Mouse (Mus musculus) granulocyte monocyte progenitor cell, adult 5-6 weeks (primary cell): ENCODE measurements at regions not wholly inside any gene's neighbourhood (a gene's known extent, or its start where the extent isn't known, plus 50 kb on each side); places are given as distances from the start of the nearest gene placed in this dataset.
"Not testable (repeated sequence)": the region's sequence is repeated elsewhere in the genome, so short reads cannot be mapped to it uniquely, and the experiment has no call there.

Experiments
- ATAC-seq: replicated peaks from 2 replicates; pipeline ENCODE4 v1.8.0; 2016; ENCODE audit warnings: mild to moderate bottlenecking, moderate TSS enrichment, inconsistent platforms; ENCODE audit not compliant: poor library complexity, severe bottlenecking

DNA sequence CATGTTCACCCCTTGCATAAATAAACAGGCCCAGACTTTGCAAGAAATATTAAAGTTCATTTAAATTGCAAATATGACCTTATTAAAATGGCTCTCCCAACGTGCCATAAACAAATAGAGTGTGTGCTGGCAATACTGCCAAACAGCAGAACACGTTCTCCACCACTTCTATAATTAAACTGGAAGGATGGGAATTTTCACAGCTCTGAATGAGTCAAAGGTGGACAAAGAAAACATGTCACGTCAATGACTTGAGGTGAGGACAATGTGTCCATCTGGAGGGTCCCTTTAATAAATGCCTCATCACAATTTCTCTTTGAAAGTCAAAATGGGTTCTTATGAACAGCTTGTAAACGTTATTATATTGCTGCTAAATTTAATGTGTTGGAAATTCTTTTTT is 114.8 kb downstream of the Galc start:
- ATAC-seq, result no peak

DNA sequence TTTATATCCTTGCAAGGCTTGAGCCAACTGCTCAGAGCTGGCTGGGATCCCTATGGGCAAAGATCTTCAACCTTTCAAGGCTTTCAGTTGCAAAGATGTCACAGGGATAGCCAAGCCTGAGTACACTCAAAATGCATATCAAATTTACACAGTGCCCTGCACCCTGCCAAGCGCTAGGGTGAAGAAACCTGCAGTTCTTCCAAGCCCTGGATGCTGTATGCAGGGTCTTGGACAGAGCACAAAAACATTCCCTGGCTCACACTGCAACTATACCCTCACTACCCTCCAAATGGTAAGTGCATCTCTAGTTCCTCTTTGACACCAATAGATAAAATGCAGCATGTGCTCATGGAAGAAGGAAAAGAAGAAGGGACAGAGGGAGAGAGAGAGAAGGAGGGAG is 116.1 kb downstream of the Galc start:
- ATAC-seq, result no peak

DNA sequence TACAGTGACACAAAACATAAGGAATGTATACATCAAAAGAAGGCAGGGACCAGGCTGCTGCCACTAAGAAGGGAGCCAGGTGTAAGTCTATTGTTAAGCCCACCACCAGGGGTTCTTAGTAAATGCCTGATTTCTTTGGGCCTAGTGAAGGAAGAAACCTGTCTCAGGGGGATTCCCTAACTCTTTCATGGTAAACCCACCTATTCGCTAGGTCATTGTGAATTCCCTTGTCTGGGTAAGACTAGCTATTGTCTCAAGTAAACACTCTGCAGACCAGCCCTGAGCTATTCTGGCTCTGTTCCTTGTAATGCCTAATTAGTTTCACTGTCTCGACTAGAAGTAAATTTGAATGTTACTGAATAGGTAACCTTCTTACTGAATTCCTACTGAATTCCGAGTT is 119.4 kb downstream of the Galc start:
- ATAC-seq, result not testable (repeated sequence)

DNA sequence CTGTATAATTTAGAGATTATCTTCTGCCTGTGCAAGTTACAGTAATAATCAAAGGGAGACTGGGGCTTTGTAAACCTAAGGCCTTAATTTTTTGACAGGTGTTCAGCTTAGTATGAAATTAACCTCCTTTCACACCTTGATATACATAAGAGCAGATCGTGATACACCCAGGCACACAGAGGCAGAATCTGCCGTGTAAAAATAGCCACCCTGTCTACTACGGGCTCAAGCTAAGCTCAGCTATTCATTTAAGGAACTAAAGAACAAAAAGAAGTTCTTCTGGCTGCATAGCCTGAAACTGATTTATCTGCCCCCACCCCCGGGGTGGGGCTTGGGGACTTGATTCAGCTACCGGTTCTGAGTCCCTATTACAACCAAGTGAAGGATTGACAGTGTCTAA is 128.0 kb downstream of the Galc start:
- no peak for ATAC-seq

DNA sequence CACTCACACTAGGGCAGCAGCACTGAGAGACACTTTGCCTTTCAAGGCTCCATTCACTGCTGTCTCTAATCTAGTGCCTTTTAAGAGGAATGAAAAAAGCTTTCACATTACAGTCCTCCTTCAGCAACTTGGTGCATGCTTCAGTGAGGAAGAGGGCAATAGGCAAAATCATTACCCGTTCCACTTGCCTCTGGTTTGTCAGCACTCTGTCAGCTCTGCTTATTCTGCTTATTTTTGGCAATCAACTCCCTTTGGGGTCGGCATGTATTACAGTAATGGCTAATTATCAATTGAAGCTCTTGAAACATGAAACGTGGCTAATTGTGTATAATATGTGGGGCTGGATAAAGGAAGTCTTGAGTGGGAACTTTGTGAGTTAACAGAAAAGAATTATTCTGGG is 135.7 kb downstream of the Galc start:
- no peak for ATAC-seq

DNA sequence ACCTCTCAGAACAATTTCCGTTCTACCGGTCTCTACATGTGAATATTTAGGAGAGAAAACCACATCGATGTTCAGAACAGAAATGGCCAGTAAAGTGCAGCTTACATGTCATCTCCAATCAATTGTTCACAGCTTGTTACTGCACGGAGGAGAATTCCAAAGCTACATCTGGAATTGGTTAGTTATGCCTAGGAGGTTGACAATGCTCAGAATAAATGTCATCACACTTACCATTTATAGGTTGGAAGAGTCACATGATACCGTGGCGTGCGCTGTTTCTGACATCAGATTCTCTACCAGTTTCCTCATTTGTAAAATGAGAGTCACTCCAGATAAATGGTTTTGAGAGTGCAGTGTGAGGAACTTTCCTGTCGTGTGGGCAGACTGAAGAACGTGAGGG is 151.2 kb downstream of the Galc start:
- no peak for ATAC-seq

DNA sequence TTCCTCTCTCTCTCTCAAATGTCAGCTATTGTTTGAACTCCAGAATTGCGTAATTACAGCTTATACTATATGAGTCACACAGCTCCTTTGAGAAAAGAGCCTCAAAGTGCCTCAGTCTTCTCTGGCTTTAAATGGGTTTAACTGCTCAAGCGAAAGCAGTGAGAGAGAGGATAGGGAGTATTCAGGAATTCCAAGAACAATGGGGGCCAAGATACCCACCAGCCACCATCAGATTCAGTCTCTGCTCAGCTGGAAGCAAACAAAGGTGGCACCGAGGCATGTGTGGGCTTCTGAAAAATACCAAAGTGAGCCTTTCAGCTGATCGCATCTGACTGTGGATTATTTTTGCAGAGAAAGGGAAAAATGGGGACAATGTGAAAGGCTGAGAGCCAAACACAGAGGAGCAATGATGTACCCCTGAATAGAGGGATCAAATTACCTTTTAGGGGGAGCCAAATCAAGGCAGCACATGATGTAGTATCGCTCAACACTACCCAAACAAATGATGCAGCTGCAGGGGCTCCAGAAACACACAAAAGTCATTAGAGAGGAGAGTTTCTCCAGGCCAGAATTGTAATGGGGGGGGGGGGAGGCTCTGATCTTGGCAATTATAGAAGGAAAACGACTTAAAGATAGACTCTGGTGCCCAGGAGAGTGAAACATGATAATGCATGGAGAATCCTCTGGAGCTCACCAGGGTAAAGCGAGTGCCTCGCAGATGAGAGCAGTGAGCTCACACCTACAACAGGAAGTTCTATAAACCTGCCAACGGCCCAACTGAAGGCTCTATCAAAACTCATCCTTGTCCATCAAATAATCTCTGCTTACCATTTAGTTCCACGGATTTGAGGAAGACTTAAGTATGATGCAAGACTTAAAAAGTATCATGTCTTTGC is 152.2 kb downstream of the Galc start:
- ATAC-seq, result no peak

DNA sequence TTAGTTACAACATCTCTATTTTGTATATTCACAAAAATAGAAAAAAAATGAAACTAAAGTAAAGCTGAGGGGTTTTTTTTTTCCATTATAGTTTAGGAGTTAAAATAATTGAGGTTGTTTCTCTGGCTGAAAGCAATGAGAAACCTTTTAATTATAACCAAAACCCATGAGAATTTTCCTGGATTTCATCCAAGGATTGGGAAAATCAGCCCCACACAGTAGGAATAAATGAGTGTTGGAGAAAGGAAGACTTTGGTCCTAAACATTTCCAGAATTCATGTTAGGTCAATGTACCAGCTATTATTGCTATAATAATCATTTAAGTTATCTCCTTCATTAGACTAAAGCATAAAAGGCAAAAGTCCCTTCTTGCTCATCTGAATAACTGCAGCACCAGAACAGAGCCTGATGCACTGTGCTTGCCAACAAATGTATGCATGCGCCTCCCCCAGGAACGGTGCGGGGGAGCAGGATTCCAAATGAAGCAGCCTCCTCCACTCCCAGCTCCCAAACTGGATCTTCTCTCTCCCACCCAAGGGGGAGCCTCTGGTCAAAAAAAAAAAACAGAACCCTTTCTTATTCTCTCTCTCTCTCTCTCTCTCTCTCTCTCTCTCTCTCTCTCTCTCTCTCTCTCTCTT is 153.0 kb downstream of the Galc start:
- ATAC-seq, result no peak

DNA sequence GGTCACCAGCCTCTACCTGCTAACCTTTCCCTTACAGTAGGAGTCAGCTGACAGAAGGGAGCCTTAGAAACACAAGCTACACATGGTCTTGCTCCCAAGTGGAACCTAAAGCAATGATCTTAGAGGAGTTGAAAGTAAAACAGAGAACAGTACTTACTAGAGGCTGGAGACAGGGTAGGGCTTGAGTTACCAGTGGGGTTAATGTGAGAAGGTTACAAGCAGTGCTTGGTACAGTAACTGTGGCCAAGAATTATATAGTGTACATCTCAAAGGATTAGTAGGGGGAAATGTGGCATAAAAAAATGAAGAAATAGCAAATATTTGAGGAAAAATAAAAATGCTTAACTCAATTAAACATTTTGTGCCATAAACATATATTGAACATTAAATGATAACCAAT is 153.5 kb downstream of the Galc start:
- no peak for ATAC-seq

DNA sequence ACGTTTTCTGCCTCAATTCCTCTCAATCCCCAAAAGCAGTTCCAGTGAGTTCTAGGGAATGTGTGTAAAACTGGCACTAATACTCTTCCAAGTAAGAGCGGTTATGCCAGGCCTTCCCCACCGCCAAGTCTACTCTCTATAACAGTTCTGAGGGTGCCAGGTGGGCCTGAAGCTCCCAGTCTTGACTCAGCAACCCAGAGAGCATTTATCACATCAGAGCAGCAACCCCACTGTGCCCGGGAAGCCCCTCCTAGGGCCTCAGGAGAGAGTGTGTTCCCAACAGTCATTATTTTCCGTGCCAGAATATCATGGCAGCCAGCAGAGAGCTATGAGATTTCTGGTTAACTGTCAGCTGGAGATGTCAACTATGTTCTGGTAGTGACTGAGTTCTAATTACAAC is 169.1 kb downstream of the Galc start:
- ATAC-seq, result no peak

DNA sequence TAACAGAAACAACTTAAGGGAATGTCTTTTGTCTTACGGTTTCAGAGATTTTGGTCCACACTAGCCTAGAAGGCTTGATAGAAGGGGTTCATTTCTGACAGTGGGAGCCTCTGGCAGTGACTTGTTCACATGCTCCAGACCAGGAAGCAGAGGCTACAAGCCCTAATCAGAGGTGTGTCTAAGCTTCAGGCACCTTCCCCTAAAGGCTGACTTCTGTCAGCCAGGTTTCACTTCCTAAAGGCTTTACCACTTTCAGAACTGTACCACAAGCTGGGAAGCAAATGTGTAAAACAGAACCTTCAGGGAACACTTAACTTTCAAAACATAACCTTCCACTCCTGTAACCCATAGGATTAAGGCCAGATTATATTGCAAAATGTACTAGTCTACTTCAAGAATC is 180.9 kb downstream of the Galc start:
- ATAC-seq, result no peak

DNA sequence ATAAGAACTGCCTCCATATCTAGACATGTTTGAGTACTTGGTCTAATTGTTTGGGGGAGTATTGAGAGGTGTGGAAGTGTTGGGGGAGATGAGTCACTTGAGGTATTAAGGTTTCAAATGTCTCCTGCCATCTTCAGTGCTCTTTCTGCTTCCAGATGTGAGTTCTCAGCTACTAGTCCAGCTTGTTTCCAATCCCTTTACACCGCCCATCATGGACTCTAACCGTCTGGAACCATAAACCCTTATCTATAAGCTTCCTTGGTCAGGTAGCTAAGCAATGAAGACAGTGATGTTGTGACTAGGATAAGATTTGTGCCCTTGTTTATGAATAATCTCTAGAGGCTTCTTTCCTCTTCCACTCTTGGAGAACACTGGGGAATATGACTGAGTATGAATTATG is 183.7 kb downstream of the Galc start:
- ATAC-seq, result no peak

DNA sequence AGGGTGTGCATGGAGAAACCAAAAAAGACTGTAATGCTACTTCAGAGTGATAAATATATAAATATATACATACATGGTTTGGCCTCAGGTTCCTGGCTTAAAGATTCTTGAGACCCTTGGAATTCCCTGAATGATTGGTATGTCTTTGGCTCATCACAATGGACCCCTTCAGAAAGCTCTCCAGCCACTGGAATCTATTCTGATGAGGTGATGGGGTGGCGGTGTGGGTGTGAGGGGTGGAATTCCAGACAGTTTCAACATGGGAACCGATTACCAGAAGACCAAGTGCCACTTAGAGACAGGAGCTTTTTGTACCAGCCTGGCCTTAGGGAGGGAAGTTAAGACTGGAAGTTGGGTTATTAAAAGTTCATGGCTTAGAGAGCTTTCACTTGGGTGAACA is 190.1 kb downstream of the Galc start:
- ATAC-seq, result no peak

DNA sequence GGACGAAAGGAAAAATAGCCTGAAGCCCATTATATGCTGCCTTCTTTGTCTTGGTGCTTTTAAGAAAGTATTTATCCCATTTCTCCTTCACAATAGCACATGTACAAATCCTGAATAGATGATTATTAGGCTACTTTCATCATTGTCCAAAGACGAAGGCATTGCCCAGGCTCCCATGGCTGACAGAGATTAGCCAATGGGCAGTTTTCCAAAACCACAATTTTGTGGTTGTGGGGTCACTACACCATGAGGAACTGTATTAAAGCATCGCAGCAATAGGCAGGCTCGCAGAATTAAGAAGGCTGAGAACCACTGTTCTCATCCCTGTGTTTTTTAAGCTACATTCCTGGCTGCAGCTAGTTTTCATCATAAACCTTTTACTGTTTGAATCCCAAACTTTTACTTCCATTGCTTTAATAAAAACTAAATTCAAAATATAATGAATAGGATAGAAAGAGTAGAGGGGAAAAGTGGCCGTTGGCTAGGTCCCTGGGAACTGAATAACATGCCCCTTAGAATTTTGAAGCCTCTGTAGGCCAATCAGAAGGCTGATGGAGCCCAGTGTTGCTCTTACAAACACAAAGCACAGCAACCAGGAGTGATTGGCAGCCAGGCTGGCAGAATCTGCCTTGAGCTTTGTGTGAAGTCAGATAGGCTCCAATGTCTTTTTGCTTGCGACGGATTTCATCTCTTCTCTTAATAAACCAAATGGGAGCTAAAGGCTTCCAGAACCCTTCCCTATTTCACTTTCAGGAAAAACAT is 199.7 kb downstream of the Galc start:
- no peak for ATAC-seq

DNA sequence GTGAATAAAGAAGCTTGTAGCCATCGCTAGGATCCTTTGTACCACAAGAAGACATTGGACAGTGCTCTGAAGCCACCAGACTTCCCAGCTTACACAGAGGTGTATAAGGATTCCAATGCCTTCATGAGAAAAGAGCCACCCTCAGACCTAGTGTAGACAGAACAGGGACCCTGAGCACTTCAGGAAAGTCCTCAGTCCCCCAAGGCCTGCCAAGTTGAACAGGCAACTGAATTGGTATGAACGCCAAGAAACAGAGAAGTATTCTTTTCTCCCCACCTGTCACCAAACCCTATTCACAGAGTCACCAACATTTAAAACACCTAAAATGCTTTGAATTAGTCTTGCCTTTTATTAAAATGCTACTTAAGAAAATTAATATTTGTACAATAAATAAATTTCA is 200.3 kb downstream of the Galc start:
- no peak for ATAC-seq

DNA sequence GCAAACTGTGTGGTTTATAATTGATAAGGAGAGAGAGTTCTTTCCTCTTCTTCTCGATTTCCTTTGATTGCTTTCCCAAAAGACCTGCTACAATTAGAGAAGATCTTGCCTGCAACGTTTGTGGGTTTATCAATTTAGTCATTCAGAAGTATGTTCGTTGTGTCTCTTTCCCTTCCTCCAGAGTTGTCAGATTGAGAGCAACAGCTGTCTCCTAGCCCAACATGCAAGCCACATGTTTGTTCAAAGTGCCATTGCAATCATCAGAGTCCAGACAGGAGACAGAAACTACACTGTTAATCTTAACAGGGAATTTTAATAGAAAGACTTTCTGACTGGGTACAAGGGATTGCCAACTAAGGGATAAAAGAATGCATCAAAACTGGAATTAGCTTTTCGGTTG is 208.3 kb downstream of the Galc start:
- ATAC-seq, result no peak

DNA sequence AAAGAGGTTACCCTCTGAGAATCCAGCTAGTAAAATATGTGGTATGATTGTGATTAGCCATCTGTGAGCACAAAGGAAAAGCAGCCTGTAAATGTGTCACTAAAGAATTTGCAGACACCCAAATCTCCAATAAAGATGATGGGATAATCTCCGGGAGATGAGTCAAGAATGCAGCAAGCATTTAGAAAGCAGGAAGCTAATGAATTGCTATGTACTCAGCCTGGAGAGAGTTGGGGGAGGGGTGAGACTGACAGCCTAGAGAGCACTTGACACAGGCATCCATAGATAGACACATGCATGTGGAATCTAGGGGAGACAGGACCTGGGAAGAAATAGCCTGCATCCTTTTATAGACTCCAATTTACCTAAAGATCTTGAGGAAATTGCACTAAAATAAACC is 208.8 kb downstream of the Galc start:
- no peak for ATAC-seq

DNA sequence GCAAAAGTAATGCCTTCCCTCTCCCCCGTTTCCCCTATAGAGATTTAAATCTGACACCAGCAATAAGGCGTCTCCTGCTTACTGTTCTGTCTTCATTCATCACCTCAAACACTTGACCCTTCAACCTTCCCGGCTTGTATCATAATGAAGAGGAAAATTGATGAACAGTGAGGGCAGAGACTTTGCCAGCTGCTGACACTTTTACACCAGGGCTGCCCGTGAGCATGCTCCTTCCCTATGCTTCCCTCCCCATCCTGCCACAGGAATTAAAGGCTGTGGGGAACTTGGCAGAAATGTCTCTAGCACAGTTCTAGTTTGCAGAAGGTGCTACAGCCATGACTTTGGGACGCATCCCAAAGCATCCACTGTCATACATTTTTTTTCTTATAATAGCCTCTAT is 209.2 kb downstream of the Galc start:
- no peak for ATAC-seq

DNA sequence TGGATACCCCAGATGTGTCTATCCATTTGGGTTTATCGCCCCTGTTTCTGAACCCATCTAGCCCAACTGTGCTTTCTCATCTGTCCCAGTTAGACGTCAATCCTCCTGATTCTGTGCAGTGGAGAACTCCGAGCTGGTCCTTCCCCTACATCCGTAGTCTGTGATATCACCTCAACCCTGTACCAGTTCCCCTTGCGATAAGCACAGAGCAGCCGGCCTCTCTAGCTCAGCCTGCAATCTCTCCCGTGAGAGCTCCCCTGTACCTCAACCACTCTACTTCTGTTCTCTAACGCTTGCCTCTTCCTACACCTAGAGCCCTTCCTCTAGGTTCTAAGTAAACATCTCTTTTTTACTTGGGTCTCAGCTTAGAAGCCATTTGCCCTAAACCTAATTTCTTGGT is 211.5 kb downstream of the Galc start:
- no peak for ATAC-seq

DNA sequence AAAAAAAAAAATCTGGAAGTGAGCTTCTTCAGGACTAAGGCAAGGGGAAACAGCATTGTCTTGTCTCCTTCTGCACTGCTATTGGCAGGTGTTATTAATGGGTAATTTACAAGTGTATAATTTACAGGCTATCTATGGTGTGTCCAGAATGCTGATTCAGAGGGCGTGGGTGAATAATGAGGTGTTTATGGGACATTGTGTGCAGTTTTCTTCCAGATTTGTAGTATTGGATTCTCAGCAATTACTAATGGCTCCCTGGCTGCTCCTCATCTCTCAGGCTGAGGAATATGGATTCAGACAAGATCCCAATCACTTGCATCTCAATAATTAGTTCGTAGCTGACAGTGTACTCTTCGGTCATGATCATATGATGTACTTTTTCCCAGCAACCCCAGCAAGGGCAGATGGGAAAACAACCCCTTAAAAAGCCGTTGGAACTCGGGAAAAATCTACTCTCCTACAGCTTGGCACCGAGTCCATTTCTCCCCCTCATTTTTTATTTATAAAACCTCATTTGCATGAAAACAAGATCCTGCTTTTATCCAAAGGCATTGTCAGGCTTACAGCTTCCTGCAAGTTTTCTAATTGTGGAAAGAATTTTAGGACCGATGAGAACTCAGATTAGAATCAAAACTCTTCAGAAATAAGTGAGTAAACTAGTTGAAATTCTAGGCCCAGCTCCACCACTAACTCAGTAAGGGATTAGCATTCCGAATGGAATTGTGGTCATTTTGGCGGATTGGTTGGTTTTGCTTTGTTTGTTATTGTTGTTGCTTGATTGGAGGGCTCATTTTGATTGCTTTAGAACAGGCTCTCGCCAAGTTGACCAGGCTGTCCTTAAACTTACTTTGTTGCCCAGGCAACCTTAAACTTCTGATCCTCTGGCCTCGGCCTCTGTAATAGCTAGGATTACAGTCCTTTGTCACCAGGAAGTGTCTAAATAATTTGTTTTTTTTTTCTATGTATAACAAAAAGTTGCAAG is 212.5 kb downstream of the Galc start:
- ATAC-seq, result no peak
